Mouse (Mus musculus) regulatory T cell (primary cell): Measurements from ENCODE around the gene Celf1.

Experiments
- in situ Hi-C: fragments of 300-600 bp; cut with MboI, MseI; formaldehyde crosslinking; loops from one replicate; pipeline ENCODE4 v1.15.1; 2025; ENCODE audit warnings: high pct_unique_total_duplicates

Celf1 gene

GRCm38 (mm10) chr2:90939750-90940149, 432 bp upstream of the Celf1 start:
- in situ Hi-C loops: loop anchor here (5.0 to 25.0 kb wide), 2 partner anchors 38 to 1023 kb away; no protein-coding TSS in a partner anchor

GRCm38 (mm10) chr2:90941744-90942143, 1.6 kb downstream of the Celf1 start:
- in situ Hi-C loops: loop anchor here (5.0 to 25.0 kb wide), 2 partner anchors 36 to 1021 kb away; no protein-coding TSS in a partner anchor

- in situ Hi-C loops: no loop called here
Measured at GRCm38 (mm10) chr2:90950149-90950548, 10.0 kb downstream of the Celf1 start.

GRCm38 (mm10) chr2:90950582-90951194, 10.5 kb downstream of the Celf1 start:
- in situ Hi-C loops: no loop called here

- in situ Hi-C loops: no loop called here
Measured at GRCm38 (mm10) chr2:90953461-90953860, 13.3 kb downstream of the Celf1 start.

GRCm38 (mm10) chr2:90956053-90956452, 15.9 kb downstream of the Celf1 start:
- in situ Hi-C loops: no loop called here

- in situ Hi-C loops: no loop called here
Measured at GRCm38 (mm10) chr2:90958856-90959255, 18.7 kb downstream of the Celf1 start.

GRCm38 (mm10) chr2:90960012-90960411, 19.8 kb downstream of the Celf1 start:
- in situ Hi-C loops: no loop called here

GRCm38 (mm10) chr2:90963304-90963703, 23.1 kb downstream of the Celf1 start:
- in situ Hi-C loops: no loop called here

GRCm38 (mm10) chr2:90964811-90965465, 24.8 kb downstream of the Celf1 start:
- in situ Hi-C loops: no loop called here

- in situ Hi-C loops: no loop called here
Measured at GRCm38 (mm10) chr2:90965466-90966080, 25.4 kb downstream of the Celf1 start.

GRCm38 (mm10) chr2:90970606-90971005, 30.4 kb downstream of the Celf1 start:
- in situ Hi-C loops: no loop called here

- in situ Hi-C loops: no loop called here
Measured at GRCm38 (mm10) chr2:90974101-90974500, 33.9 kb downstream of the Celf1 start.

- in situ Hi-C loops: loop anchor here (5.0 kb wide), 1 partner anchor 33 kb away; the partner anchor contains the start of gene Celf1
Measured at GRCm38 (mm10) chr2:90975181-90975835, 35.1 kb downstream of the Celf1 start.

- in situ Hi-C loops: loop anchor here (5.0 kb wide), 1 partner anchor 34 kb away; the partner anchor contains the start of gene Celf1
Measured at GRCm38 (mm10) chr2:90976590-90976989, 36.4 kb downstream of the Celf1 start.

GRCm38 (mm10) chr2:90977291-90977690, 37.1 kb downstream of the Celf1 start:
- in situ Hi-C loops: loop anchor here (5.0 kb wide), 1 partner anchor 35 kb away; the partner anchor contains the start of gene Celf1

- in situ Hi-C loops: no loop called here
Measured at GRCm38 (mm10) chr2:90986055-90986454, 45.9 kb downstream of the Celf1 start.

- in situ Hi-C loops: no loop called here
Measured at GRCm38 (mm10) chr2:91008536-91008935, 68.4 kb downstream of the Celf1 start.

GRCm38 (mm10) chr2:91013881-91014280, 73.7 kb downstream of the Celf1 start:
- in situ Hi-C loops: no loop called here

GRCm38 (mm10) chr2:91015386-91015785, 75.2 kb downstream of the Celf1 start:
- in situ Hi-C loops: no loop called here

GRCm38 (mm10) chr2:91018061-91018788, 78.0 kb downstream of the Celf1 start:
- in situ Hi-C loops: no loop called here
